Mouse (Mus musculus) thymus, adult 2 months (tissue): ENCODE measurements around the gene Bri3bp.

Experiments
- CTCF ChIP-seq: fragments of 200-500 bp; IDR thresholded peaks from 2 replicates; pipeline ENCODE4 v1.5.1; 2012; ENCODE audit warnings: mild to moderate bottlenecking, control low read depth, low read length, moderate library complexity, borderline replicate concordance; ENCODE audit not compliant: control insufficient read depth, poor library complexity, insufficient read depth; ENCODE audit errors: extremely low read depth
- POLR2A ChIP-seq: fragments of 200-500 bp; IDR thresholded peaks from 2 replicates; pipeline ENCODE4 v1.6.1; 2012; ENCODE audit warnings: mild to moderate bottlenecking, low read length, control low read depth, moderate library complexity; ENCODE audit not compliant: control insufficient read depth, poor library complexity, insufficient read depth; ENCODE audit errors: extremely low read depth

- TF ChIP-seq POLR2A (0 out of 2 replicates have a peak, but pooled peaks have one; percentile 12), CTCF (no peak)
Observed at GRCm38 (mm10) chr5:125491107-125491506, 49.7 kb downstream of the Bri3bp start.
